Mouse (Mus musculus) kidney, embryonic 16.5 days (tissue): ENCODE data around the gene Prlhr. TPM values are rescaled to one million over a fixed set of nuclear protein-coding genes. Genes with fewer than 3 reads are reported as not detected.

Experiments used
- ATAC-seq: fragments of 200-750 bp; cut with Nextera tagmentation; 2 replicates; pipeline ENCODE4 v1.8.0; 2017; ENCODE audit warnings: moderate TSS enrichment; ENCODE audit not compliant: low FRiP score, low TSS enrichment
- H3K27ac ChIP-seq: fragments of 300-500 bp; sonication (generic); 2 replicates; pipeline ENCODE4 v1.5.1; 2014; ENCODE audit warnings: low read length
- H3K27me3 ChIP-seq: fragments of 300-500 bp; sonication (generic); 2 replicates; pipeline ENCODE4 v1.6.1; 2014; ENCODE audit warnings: low read length, control low read depth, mixed read lengths; ENCODE audit not compliant: insufficient read depth
- H3K36me3 ChIP-seq: fragments of 300-500 bp; sonication (generic); 2 replicates; pipeline ENCODE4 v1.6.1; 2014; ENCODE audit warnings: low read length, control low read depth, mixed read lengths; ENCODE audit not compliant: insufficient read depth
- H3K4me1 ChIP-seq: fragments of 300-500 bp; sonication (generic); 2 replicates; pipeline ENCODE4 v1.6.1; 2014; ENCODE audit warnings: low read length, control low read depth, mixed read lengths; ENCODE audit not compliant: insufficient read depth
- H3K4me2 ChIP-seq: fragments of 300-500 bp; sonication (generic); replicated peaks from 2 replicates; pipeline ENCODE4 v1.6.1; 2014; ENCODE audit warnings: low read depth, low read length
- H3K4me3 ChIP-seq: fragments of 300-500 bp; sonication (generic); 2 replicates; pipeline ENCODE4 v1.5.1; 2014; ENCODE audit warnings: mild to moderate bottlenecking, low read length
- H3K9ac ChIP-seq: fragments of 300-500 bp; sonication (generic); replicated peaks from 2 replicates; pipeline ENCODE4 v1.6.1; 2014; ENCODE audit warnings: low read length
- H3K9me3 ChIP-seq: fragments of 300-500 bp; sonication (generic); 2 replicates; pipeline ENCODE4 v1.6.1; 2016; ENCODE audit warnings: low read length, control low read depth
- WGBS: fragments of 180-500 bp; shearing (Covaris S2); extraction: QIAGEN DNeasy Blood & Tissue Kit; methylation state at CpG from one replicate; pipeline ENCODE4 v1.1.7; 2014; 5-methylcytosine and 5-hydroxymethylcytosine counted together
- polyA plus RNA-seq: library from polyadenylated mRNA; unstranded; fragments of >200 nt; fragmentation: Nextera tagmentation; extraction: Ambion mirVana; gene quantifications from 2 replicates; pipeline ENCODE4 v1.2.1, GENCODE M21; 2015

Prlhr gene
- polyA plus RNA-seq = not detected in 2 replicates

GRCm38 (mm10) chr19:60468254-60468762 is at the start of gene Prlhr:
Gene Prlhr, minus strand, starts transcription at chr19:60468304.
- Histone ChIP-seq H3K36me3 (no peaks in the 10 kb centered on the region), H3K4me1 (peaks cover 8% of the 10 kb centered on the region; the same call in 1 of the 2 replicates), H3K4me2 (peak within 1 kb of the TSS; percentile 46), H3K9ac (no peak within 1 kb of the TSS), H3K9me3 (no peaks in the 10 kb centered on the region), H3K27ac (no peak within 1 kb of the TSS), H3K27me3 (peaks cover 36% of the 10 kb centered on the region), H3K4me3 (peak within 1 kb of the TSS; percentile 29)
- no peak for ATAC-seq
- 6% methylated on average over 17 of the region's 17 CpGs for WGBS

- Histone ChIP-seq H3K4me1 (no peaks in the 10 kb centered on the region), H3K36me3 (no peaks in the 10 kb centered on the region), H3K4me3 (no peak overlapping the region), H3K9me3 (no peaks in the 10 kb centered on the region), H3K27me3 (no peaks in the 10 kb centered on the region), H3K9ac (no peak overlapping the region), H3K27ac (no peak overlapping the region), H3K4me2 (no peak overlapping the region)
- ATAC-seq = no peak
- WGBS = 70% methylated on average over 2 of the region's 2 CpGs
Measured at GRCm38 (mm10) chr19:60515064-60515463, 47.0 kb upstream of the Prlhr start.

- no peaks in the 10 kb centered on the region for H3K36me3 ChIP-seq
- H3K27me3 ChIP-seq = no peaks in the 10 kb centered on the region
- no peak overlapping the region for H3K9ac ChIP-seq
- H3K4me2 ChIP-seq = no peak overlapping the region
- no peaks in the 10 kb centered on the region for H3K4me1 ChIP-seq
- no peak overlapping the region for H3K4me3 ChIP-seq
- no peak for ATAC-seq
- H3K27ac ChIP-seq = no peak overlapping the region
- H3K9me3 ChIP-seq = no peaks in the 10 kb centered on the region
- WGBS = 52% methylated on average over 3 of the region's 3 CpGs
Measured at GRCm38 (mm10) chr19:60513431-60513830, 45.3 kb upstream of the Prlhr start.

- Histone ChIP-seq H3K27ac (no peak overlapping the region), H3K9ac (no peak overlapping the region), H3K9me3 (no peaks in the 10 kb centered on the region), H3K36me3 (no peaks in the 10 kb centered on the region), H3K4me2 (no peak overlapping the region), H3K4me3 (no peak overlapping the region), H3K27me3 (no peaks in the 10 kb centered on the region), H3K4me1 (no peaks in the 10 kb centered on the region)
- no peak for ATAC-seq
Measured at GRCm38 (mm10) chr19:60500209-60500608, 32.1 kb upstream of the Prlhr start.

- 80% methylated on average over 4 of the region's 4 CpGs for WGBS
- Histone ChIP-seq H3K4me3 (no peak overlapping the region), H3K27ac (no peak overlapping the region), H3K4me2 (no peak overlapping the region), H3K27me3 (no peaks in the 10 kb centered on the region), H3K36me3 (no peaks in the 10 kb centered on the region), H3K4me1 (no peaks in the 10 kb centered on the region), H3K9me3 (no peaks in the 10 kb centered on the region), H3K9ac (no peak overlapping the region)
- no peak for ATAC-seq
Measured at GRCm38 (mm10) chr19:60497171-60497570, 29.1 kb upstream of the Prlhr start.

- H3K4me2 ChIP-seq = no peak overlapping the region
- H3K9ac ChIP-seq = no peak overlapping the region
- H3K27ac ChIP-seq = no peak overlapping the region
- WGBS = 45% methylated on average over 3 of the region's 3 CpGs
- no peak overlapping the region for H3K4me3 ChIP-seq
- H3K36me3 ChIP-seq = no peaks in the 10 kb centered on the region
- H3K27me3 ChIP-seq = no peaks in the 10 kb centered on the region
- no peaks in the 10 kb centered on the region for H3K4me1 ChIP-seq
- no peaks in the 10 kb centered on the region for H3K9me3 ChIP-seq
- ATAC-seq = no peak
Measured at GRCm38 (mm10) chr19:60495772-60496171, 27.7 kb upstream of the Prlhr start.

GRCm38 (mm10) chr19:60489566-60489965 is 21.5 kb upstream of the Prlhr start:
- H3K9ac ChIP-seq = no peak overlapping the region
- no peak overlapping the region for H3K4me3 ChIP-seq
- no peaks in the 10 kb centered on the region for H3K9me3 ChIP-seq
- H3K27ac ChIP-seq = no peak overlapping the region
- H3K4me1 ChIP-seq = no peaks in the 10 kb centered on the region
- no peak overlapping the region for H3K4me2 ChIP-seq
- WGBS = 77% methylated on average over 1 of the region's 1 CpGs
- ATAC-seq = no peak
- no peaks in the 10 kb centered on the region for H3K36me3 ChIP-seq
- H3K27me3 ChIP-seq = no peaks in the 10 kb centered on the region

- Histone ChIP-seq H3K4me2 (no peak overlapping the region), H3K9ac (no peak overlapping the region), H3K9me3 (no peaks in the 10 kb centered on the region), H3K27ac (no peak overlapping the region), H3K4me1 (no peaks in the 10 kb centered on the region), H3K4me3 (no peak overlapping the region), H3K36me3 (no peaks in the 10 kb centered on the region), H3K27me3 (no peaks in the 10 kb centered on the region)
- ATAC-seq = no peak
Measured at GRCm38 (mm10) chr19:60485261-60485660, 17.2 kb upstream of the Prlhr start.

- H3K36me3 ChIP-seq = no peaks in the 10 kb centered on the region
- no peak overlapping the region for H3K9ac ChIP-seq
- H3K27me3 ChIP-seq = no peaks in the 10 kb centered on the region
- 43% methylated on average over 1 of the region's 1 CpGs for WGBS
- no peak overlapping the region for H3K27ac ChIP-seq
- no peaks in the 10 kb centered on the region for H3K4me1 ChIP-seq
- no peak overlapping the region for H3K4me2 ChIP-seq
- no peak overlapping the region for H3K4me3 ChIP-seq
- no peak for ATAC-seq
- no peaks in the 10 kb centered on the region for H3K9me3 ChIP-seq
Measured at GRCm38 (mm10) chr19:60478859-60479258, 10.8 kb upstream of the Prlhr start.

GRCm38 (mm10) chr19:60477788-60478187 is 9.7 kb upstream of the Prlhr start:
- no peak overlapping the region for H3K9ac ChIP-seq
- no peaks in the 10 kb centered on the region for H3K27me3 ChIP-seq
- ATAC-seq = no peak
- no peak overlapping the region for H3K27ac ChIP-seq
- 57% methylated on average over 2 of the region's 2 CpGs for WGBS
- H3K4me2 ChIP-seq = no peak overlapping the region
- no peaks in the 10 kb centered on the region for H3K4me1 ChIP-seq
- no peaks in the 10 kb centered on the region for H3K9me3 ChIP-seq
- no peak overlapping the region for H3K4me3 ChIP-seq
- no peaks in the 10 kb centered on the region for H3K36me3 ChIP-seq
